Mouse (Mus musculus) naive thymus-derived CD4-positive, alpha-beta T cell, adult 2 months (primary cell): ENCODE measurements at regions not wholly inside any gene's neighbourhood (a gene's known extent, or its start where the extent isn't known, plus 50 kb on each side); places are given as distances from the start of the nearest gene placed in this dataset.

Experiments
- DNase-seq: peaks from one replicate; pipeline ENCODE4 v3.0.0-alpha.2; 2011; ENCODE audit warnings: low read depth

GRCm38 (mm10) chr11:64579826-64580225 is 143.4 kb upstream of the F930015N05Rik start:
- DNase-seq, result no peak

GRCm38 (mm10) chr11:64586056-64586455 is 149.6 kb upstream of the F930015N05Rik start:
- DNase-seq, result no peak

GRCm38 (mm10) chr11:64587034-64587710 is 150.7 kb upstream of the F930015N05Rik start:
- no peak for DNase-seq

DNA sequence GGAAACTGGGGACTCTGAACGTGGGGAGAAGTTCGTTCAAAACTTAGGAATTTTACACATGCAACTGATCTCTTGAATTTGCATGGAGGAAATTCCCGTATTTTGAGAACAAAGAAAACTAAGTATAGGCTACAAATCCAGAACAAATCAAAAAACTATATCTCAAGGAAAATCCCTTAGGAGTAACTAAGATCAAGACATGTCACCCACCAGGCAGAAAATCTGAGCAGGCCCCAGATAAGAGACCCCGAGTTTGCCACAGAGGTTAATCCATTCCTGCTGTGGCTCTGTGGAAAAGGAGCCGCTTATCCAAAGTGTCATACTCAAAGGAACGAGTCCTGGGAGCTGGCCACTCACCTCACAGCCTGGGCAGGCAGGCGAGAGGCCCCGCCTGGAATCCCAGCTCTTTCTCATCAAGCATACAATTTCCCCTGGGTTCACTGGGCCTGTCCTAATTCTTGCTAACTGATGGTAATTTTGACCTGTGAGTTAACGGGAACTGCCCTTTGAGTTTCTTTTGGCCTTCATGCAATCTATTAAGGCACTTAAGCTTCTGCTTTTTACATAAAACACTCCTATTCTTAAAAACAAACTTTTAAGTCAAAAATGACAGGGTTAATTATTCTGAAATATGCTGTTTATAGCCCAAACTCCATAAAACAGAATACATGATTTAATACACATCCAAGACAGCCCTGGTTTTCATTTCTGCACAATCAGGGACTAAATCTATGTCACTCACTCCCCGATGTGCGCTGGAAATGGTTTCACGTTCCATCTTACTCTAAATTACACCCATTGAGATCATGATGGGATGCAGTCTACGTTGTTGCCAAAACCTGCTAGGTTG is 151.5 kb upstream of the F930015N05Rik start:
- DNase-seq, result no peak

DNA sequence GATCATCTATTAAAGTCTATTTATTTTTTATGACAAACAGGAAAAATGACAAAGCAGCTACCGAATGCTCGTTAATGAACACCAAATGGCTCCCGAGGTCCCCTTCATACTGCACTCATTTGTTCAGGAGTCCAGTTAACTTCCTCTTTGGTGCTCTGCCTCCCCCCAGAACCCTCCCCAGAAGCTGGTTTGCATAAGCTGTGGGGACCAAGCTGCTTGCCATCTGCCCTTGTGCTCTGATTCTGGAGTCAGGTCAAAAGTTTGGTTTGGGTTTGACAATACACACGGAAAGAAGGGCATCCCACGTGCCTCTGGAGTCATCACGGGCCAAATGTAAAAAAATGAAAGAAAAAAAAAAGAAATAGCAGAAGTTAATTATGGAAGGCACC is 152.1 kb upstream of the F930015N05Rik start:
- no peak for DNase-seq

DNA sequence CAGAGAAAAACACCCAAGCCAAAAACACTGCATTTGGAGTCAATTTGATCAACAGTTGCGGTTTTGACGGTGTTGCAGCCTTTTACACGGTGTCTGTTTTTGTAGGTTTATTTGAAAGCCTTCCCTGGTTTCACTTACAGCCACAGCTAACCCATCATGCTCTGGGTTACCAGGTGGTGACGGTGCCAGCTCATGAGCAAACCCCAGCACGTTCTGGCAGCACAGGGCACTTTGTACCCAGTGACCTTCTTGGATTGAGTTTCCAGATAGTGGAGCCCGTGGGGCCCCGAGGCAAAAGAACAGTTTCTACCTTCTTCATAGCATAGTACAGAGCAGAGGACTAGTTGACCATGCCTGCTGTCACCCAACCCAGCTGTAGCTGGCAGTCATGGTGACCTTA is 152.6 kb upstream of the F930015N05Rik start:
- no peak for DNase-seq

DNA sequence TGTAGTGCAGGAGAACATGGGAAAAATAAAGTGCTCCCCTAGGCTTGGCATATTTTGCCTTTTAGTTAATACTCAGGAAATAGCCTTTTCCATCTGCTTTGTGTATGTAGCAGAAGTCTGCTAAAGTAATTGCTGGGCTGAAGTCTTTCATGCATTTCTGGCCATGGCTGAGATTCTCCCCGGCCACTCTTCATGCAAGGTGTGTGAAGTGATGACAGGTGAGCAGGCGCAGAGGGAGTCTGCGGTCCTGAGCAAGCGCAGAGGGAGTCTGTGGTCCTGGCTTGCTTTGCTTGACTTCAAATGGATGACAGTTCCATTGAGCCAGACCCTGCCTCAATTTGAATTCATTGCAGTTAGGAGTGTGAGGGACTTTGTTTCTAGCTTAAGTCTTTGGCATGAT is 153.6 kb upstream of the F930015N05Rik start:
- DNase-seq, result no peak

DNA sequence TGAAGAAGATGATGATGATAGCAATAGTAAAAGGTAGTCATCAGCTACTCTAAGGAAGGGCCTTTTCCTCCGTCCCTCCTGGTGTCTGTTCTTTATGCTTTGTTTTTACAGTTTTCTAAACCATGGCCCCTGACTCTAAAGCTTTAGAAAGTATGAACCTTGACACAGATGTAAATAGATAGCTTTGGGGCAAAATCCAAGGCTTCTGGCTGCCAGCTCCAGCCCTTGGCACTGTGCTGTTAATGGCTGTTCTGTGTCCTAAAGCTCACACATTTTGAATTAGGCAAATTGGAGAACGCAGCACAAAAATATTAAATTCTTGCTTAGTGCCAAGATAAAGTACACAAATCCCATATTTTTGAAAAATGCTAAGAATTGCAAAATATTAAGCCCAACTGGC is 155.8 kb upstream of the F930015N05Rik start:
- no peak for DNase-seq

- no peak for DNase-seq
Measured at GRCm38 (mm10) chr11:64597305-64597704, 160.9 kb upstream of the F930015N05Rik start.

GRCm38 (mm10) chr11:64599178-64599577 is 162.7 kb upstream of the F930015N05Rik start:
- no peak for DNase-seq

DNA sequence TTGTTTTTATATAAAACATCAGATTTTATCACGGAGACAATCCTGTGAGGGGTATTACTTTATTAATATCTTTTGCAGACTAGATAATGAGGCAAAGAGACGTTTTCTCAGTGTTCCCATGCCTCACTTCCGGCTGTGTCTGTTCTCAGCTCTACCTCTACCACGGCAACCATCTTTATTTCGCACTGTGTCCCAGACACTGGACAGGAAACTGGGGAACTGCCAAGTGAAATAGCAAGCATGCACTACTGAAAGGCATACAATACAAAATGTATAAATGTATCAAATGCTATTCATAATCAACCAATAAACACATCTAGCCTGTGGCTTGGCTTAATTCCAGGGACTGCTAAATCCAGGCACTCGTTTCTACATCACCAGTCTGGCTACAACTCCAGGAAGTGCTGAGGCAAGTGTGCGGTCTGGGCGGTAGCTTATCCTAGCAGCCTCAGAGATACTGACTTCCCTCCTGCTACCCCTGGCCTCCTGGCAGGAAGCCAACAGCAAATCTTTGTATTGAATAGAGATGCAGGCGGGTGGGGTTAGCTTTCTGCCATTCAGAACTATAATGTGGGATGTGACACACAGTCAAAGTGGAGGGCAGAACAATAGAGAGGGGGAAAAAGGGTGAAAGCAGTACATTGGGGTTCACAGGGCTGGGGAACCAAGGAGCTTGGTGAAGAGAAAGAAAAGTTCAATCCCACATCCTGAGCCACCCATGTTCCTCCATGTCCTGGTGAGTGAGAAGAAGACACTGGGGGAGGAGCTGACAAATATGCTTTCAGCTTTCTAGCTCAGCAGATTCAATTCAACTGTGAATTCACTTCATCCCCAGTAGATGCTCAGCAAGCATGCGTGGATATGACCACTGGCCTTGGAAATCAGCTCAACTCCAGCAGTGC is 164.0 kb upstream of the F930015N05Rik start:
- no peak for DNase-seq

- no peak for DNase-seq
Measured at GRCm38 (mm10) chr11:64609043-64609442, 172.6 kb upstream of the F930015N05Rik start.

GRCm38 (mm10) chr11:64610724-64611123 is 174.3 kb upstream of the F930015N05Rik start:
- DNase-seq, result no peak

DNA sequence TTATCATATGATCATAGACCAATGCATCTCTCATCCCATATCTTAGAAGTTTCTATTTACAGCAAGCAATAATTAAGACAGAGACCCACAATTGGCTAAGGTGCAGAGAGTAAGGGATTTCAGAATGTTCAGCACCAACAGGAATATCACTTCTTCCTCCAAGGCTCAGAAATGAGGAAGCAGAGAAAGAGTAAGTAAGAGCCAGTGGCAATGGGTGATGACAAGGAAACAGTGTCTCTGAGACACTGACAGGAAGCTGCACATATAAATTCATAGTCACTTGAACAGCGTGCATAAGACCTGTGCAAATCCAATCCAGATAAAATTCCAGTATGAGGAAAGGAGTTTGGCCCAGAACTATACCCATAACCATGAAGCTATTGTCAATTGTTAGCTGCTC is 178.7 kb upstream of the F930015N05Rik start:
- no peak for DNase-seq

DNA sequence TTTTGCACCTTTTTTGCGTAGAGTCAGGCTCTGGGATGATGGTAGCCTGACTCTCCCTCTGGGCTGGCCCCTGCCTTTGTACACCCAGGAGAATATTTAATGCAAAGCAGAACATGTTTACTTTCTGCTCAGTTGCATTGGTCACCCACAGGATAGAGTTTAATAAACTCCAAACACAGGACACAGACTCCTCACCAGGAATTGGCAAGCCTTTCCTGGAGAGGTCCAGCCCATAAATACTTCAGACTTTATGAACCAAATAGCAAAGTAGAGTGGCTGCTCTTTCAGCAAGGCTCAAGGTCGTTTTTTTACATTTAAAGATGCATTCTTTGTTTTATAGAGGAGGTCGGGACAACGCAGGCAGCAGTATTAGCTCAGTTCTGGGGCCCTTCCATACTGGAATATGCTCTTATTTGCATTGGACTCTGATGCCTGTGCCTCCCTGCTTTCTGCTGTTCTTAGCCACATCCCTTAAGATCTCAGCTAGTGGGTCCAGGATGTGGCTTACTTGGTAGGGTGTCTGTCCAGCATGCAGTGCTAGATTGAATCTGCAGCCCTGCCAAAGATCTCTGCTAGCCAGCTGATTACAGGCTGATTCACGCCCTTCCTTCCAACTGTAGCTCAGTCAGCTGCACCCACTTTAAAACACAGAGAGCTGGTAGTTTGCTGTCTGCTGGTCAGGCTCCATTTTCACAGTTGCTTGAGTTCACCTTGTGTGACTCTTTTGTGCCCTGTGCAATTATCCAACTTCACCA is 182.4 kb upstream of the F930015N05Rik start:
- DNase-seq, result no peak

GRCm38 (mm10) chr11:64627180-64627579 is 190.7 kb upstream of the F930015N05Rik start:
- DNase-seq, result no peak

- DNase-seq, result no peak
Measured at GRCm38 (mm10) chr11:64640947-64641346, 204.5 kb upstream of the F930015N05Rik start.

- no peak for DNase-seq
Measured at GRCm38 (mm10) chr11:64643171-64643570, 206.7 kb upstream of the F930015N05Rik start.

DNA sequence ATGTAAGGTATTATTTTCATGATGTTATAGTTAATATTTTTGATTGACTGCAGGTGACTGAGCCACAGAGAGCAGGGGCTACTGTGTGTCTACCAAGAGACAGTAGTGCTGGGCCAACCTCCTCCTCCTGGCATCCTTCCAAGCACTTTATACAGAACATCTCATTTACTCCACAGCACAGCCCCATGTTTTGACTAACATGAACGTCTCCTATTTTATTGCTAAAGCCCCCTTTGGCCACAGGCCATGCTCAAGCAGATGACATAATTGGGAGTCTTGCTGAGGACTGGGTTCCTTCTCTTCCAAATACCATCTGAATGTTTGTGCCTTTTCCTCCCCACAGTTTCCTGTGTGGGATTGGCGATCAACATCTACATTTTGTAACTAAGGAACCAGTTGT is 211.5 kb upstream of the F930015N05Rik start:
- DNase-seq, result no peak

GRCm38 (mm10) chr11:64650571-64651282 is 214.3 kb upstream of the F930015N05Rik start:
- DNase-seq, result no peak

- no peak for DNase-seq
Measured at GRCm38 (mm10) chr11:64652811-64653210, 216.4 kb upstream of the F930015N05Rik start.
